Mouse (Mus musculus) kidney, adult 2 months (tissue): ENCODE measurements around the gene Trim25. TPM values are rescaled to one million over a fixed set of nuclear protein-coding genes. Genes with fewer than 3 reads are reported as not detected.

Experiments
- DNase-seq: peaks from one replicate; pipeline ENCODE4 v3.0.0; 2021
- H3K27ac ChIP-seq: fragments of 200-500 bp; 2 replicates; pipeline ENCODE4 v1.5.1; 2012; ENCODE audit warnings: low read depth, low read length, control low read depth, inconsistent platforms; ENCODE audit not compliant: insufficient read depth
- H3K27me3 ChIP-seq: fragments of 200-500 bp; replicated peaks from 2 replicates; pipeline ENCODE4 v1.6.1; 2012; ENCODE audit warnings: mild to moderate bottlenecking, moderate library complexity, low read length, inconsistent platforms; ENCODE audit not compliant: control insufficient read depth, insufficient read depth
- H3K36me3 ChIP-seq: fragments of 200-500 bp; 2 replicates; pipeline ENCODE4 v1.6.1; 2012; ENCODE audit warnings: mild to moderate bottlenecking, moderate library complexity, low read length, inconsistent platforms; ENCODE audit not compliant: control insufficient read depth, insufficient read depth
- H3K4me1 ChIP-seq: fragments of 200-500 bp; 2 replicates; pipeline ENCODE4 v1.6.1; 2011; ENCODE audit warnings: low read length; ENCODE audit not compliant: control insufficient read depth, insufficient read depth
- H3K4me3 ChIP-seq: fragments of 200-500 bp; 2 replicates; pipeline ENCODE4 v1.5.1; 2011; ENCODE audit warnings: mild to moderate bottlenecking, low read depth, low read length, control low read depth; ENCODE audit not compliant: insufficient read depth
- CTCF ChIP-seq: fragments of 200-500 bp; conservative IDR thresholded peaks from 2 replicates; pipeline ENCODE4 v1.5.1; 2011; ENCODE audit warnings: low read depth, mild to moderate bottlenecking, control low read depth, low read length, moderate library complexity, mixed read lengths; ENCODE audit not compliant: insufficient read depth, insufficient read length
- POLR2A ChIP-seq: fragments of 200-500 bp; IDR thresholded peaks from one replicate; pipeline ENCODE4 v1.6.1; 2011; ENCODE audit warnings: low read depth, low read length, control low read depth
- WGBS: fragments of 180-500 bp; shearing (Covaris S2); methylation state at CpG from one replicate; pipeline ENCODE4 v1.1.7; 2018; 5-methylcytosine and 5-hydroxymethylcytosine counted together
- polyA plus RNA-seq: library from polyadenylated mRNA; depleted of rRNA; stranded (reverse); fragments of >200 nt; gene quantifications from 2 replicates; pipeline ENCODE4 v1.2.3, GENCODE M21; 2012

Gene Trim25
- polyA plus RNA-seq, 1 experiment = 27.3 TPM

DNA sequence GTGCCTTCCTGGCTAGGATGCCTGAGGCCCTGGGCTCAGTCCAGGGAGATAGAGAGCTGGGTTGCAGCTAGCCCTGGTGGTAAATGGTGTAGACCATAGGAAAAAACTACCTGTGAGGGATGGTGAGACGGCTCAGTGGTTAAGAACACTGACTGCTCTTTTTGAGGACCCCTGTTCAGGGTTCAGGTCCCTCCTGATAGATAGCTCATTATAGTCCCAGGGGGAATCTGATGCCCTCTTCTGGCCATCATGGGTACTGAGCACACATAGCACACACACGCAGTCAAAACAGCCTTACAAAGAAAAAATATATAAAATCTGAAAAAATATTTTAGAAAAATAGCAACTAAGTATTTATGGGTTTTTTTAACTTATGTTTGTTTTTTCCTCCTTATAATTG lies 22.9 kb upstream of the Trim25 start:
- H3K27me3 ChIP-seq = no peaks in the 10 kb centered on the region
- WGBS = 87% methylated on average over 2 of the region's 2 CpGs
- peak; percentile 18 for DNase-seq
- H3K4me1 ChIP-seq = peaks cover 4% of the 10 kb centered on the region
- H3K36me3 ChIP-seq = no peaks in the 10 kb centered on the region
- TF ChIP-seq POLR2A (no peak), CTCF (peak; percentile 31)
- no peak overlapping the region for H3K4me3 ChIP-seq
- H3K27ac ChIP-seq = no peak overlapping the region

DNA sequence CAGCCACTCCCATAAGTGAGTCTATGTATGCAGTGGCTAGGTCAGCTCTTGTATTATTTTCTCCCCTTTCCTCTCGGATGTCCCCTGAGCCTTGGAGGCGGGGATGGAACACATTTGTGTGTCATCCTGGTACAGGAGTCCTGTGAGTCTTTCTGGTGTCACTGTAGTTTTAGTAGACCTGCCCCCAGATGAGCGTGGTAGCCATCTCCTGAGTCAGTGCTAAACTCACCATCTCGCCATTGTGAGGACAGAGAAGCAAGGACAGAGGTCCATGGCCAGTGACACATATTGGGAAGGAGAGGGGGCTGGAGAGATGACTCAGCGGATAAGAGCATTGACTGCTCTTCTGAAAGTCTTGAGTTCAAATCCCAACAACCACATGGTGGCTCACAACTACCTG lies 22.0 kb upstream of the Trim25 start:
- WGBS = 91% methylated on average over 5 of the region's 5 CpGs
- H3K4me3 ChIP-seq = no peak overlapping the region
- no peaks in the 10 kb centered on the region for H3K36me3 ChIP-seq
- H3K27me3 ChIP-seq = no peaks in the 10 kb centered on the region
- H3K27ac ChIP-seq = no peak overlapping the region
- DNase-seq = no peak
- no peak for TF ChIP-seq POLR2A
- H3K4me1 ChIP-seq = peaks cover 4% of the 10 kb centered on the region

DNA sequence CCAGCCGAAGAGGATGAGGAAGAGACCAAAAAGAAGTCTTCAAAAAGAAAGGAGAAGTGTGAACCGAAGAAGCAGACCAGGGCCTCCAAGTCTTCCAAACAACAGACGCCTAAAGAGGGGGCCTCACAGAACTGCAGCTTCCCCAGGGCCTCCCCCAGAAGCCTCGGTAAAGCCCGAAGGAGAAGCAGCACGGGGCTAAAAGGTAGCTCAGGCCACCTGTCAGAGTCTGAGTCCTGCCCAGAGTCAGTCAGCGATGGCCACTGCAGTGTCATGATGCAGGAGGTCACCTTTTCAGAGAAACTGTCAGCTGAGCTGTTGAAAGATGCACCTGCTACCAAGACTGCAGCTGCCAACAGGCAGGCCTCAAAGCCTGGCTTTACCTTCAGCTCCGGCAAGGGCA lies 17.8 kb upstream of the Trim25 start:
- DNase-seq = no peak
- Histone ChIP-seq H3K4me3 (no peak overlapping the region), H3K36me3 (no peaks in the 10 kb centered on the region; the same call in 1 of the 2 replicates), H3K4me1 (no peaks in the 10 kb centered on the region), H3K27me3 (no peaks in the 10 kb centered on the region), H3K27ac (no peak overlapping the region)
- no peak for TF ChIP-seq CTCF
- TF ChIP-seq POLR2A = no peak
- 81% methylated on average over 8 of the region's 8 CpGs for WGBS

GRCm38 (mm10) chr11:88986616-88987015 lies 12.6 kb upstream of the Trim25 start:
- DNase-seq = no peak
- no peak for TF ChIP-seq POLR2A
- H3K27ac ChIP-seq = no peak overlapping the region
- no peaks in the 10 kb centered on the region for H3K27me3 ChIP-seq
- H3K36me3 ChIP-seq = no peaks in the 10 kb centered on the region; the same call in none of the 2 replicates
- H3K4me1 ChIP-seq = no peaks in the 10 kb centered on the region
- no peak overlapping the region for H3K4me3 ChIP-seq
- WGBS = 86% methylated on average over 10 of the region's 10 CpGs

GRCm38 (mm10) chr11:88988956-88989355 lies 10.2 kb upstream of the Trim25 start:
- H3K36me3 ChIP-seq = no peaks in the 10 kb centered on the region; the same call in none of the 2 replicates
- 75% methylated on average over 5 of the region's 5 CpGs for WGBS
- no peak overlapping the region for H3K27ac ChIP-seq
- H3K27me3 ChIP-seq = no peaks in the 10 kb centered on the region
- DNase-seq = no peak
- H3K4me1 ChIP-seq = no peaks in the 10 kb centered on the region
- H3K4me3 ChIP-seq = no peak overlapping the region
- TF ChIP-seq CTCF = no peak
- TF ChIP-seq POLR2A = no peak

- Histone ChIP-seq H3K27me3 (no peaks in the 10 kb centered on the region), H3K27ac (no peak overlapping the region), H3K4me3 (no peak overlapping the region), H3K36me3 (no peaks in the 10 kb centered on the region; the same call in none of the 2 replicates), H3K4me1 (no peaks in the 10 kb centered on the region)
- TF ChIP-seq CTCF (0 out of 2 replicates have a peak, but pooled peaks have one; percentile 18), POLR2A (no peak)
- peak; percentile 46 for DNase-seq
- 68% methylated on average over 5 of the region's 5 CpGs for WGBS
Observed at GRCm38 (mm10) chr11:88989530-88989929, 9.6 kb upstream of the Trim25 start.

GRCm38 (mm10) chr11:88993186-88993585 lies 6.0 kb upstream of the Trim25 start:
- H3K27me3 ChIP-seq = no peaks in the 10 kb centered on the region
- H3K4me3 ChIP-seq = no peak overlapping the region
- WGBS = 51% methylated on average over 7 of the region's 7 CpGs
- no peak overlapping the region for H3K27ac ChIP-seq
- no peaks in the 10 kb centered on the region for H3K4me1 ChIP-seq
- TF ChIP-seq CTCF = no peak
- TF ChIP-seq POLR2A = no peak
- no peak for DNase-seq
- no peaks in the 10 kb centered on the region; the same call in none of the 2 replicates for H3K36me3 ChIP-seq

DNA sequence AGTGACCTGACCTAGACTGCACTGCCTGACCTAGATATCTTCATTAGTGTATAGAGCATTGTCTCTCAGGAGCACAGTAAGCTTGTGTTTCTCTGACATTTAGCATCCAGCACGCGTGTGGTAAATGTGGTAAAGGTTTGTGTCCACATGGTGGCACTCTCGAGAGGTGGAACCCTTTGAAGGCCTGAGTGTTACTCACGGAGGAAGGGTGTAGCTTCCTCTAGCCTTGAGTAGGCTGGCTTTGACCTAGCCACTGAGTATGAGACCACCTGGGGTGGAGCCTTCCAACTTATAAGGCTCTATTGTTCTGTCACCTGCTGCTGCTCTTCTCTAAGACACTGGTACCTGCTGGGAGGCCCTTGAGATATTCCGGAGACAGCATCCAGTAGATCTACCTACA lies 5.6 kb upstream of the Trim25 start:
- Histone ChIP-seq H3K4me3 (no peak overlapping the region), H3K27me3 (no peaks in the 10 kb centered on the region), H3K27ac (no peak overlapping the region), H3K36me3 (no peaks in the 10 kb centered on the region; the same call in none of the 2 replicates), H3K4me1 (no peaks in the 10 kb centered on the region)
- 24% methylated on average over 5 of the region's 5 CpGs for WGBS
- TF ChIP-seq CTCF = peak; percentile 93
- no peak for TF ChIP-seq POLR2A
- DNase-seq = peak; percentile 86
